Mouse (Mus musculus): ENCODE results near the gene Olfr12.

DNA sequence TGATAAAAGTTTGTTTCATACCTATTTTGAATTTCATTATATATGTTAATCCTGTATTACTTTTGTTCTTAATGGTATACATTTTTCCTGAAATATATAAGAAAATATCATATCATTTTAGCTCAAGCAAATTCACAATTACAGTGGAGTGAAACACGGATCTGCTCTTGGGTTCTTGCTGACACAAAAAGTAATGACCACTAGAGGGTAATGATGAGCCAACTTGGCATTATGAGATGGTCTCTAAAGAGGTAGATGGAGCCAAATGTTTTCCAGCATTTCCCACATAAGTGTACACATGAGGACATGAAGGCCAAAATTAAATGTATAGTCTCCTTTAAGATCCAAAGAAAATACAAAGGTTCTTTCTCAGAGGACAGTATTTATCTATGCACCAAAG lies 3.1 kb upstream of the Olfr12 start:
- TF ChIP-seq GATA1 (IDR thresholded peaks at IDR 0.05; ENCODE audit: borderline replicate concordance, low read length) (no peak), FLI1 (IDR thresholded peaks at IDR 0.05; ENCODE audit: low read length) (no peak)
